Mouse (Mus musculus) spleen, adult 2 months (tissue): ENCODE results near the gene Gm42906. TPM values are rescaled to one million over a fixed set of nuclear protein-coding genes. Genes with fewer than 3 reads are reported as not detected.
A peak's percentile ranks its signal among the peaks of the same experiment; 100 is the strongest.

Experiments
- DNase-seq, 2 experiments: peaks; one replicate each; pipeline versions ENCODE4 v3.0.0 to v3.0.0-alpha.2; 2012 to 2021; ENCODE audit warnings: low spot score in 2 of 2, low read depth in 1 of 2
- H3K27ac ChIP-seq: fragments of 200-500 bp; 2 replicates; pipeline ENCODE4 v1.5.1; 2012; ENCODE audit warnings: low read length, inconsistent platforms; ENCODE audit not compliant: insufficient read depth
- H3K27me3 ChIP-seq: fragments of 200-500 bp; 2 replicates; pipeline ENCODE4 v1.6.1; 2012; ENCODE audit warnings: mild to moderate bottlenecking, moderate library complexity, low read length, inconsistent platforms; ENCODE audit not compliant: control insufficient read depth, insufficient read depth
- H3K36me3 ChIP-seq: fragments of 200-500 bp; 2 replicates; pipeline ENCODE4 v1.6.1; 2012; ENCODE audit warnings: mild to moderate bottlenecking, low read length, inconsistent platforms; ENCODE audit not compliant: control insufficient read depth, insufficient read depth
- H3K4me1 ChIP-seq: fragments of 200-500 bp; 2 replicates; pipeline ENCODE4 v1.6.1; 2011; ENCODE audit warnings: inconsistent platforms; ENCODE audit not compliant: control insufficient read depth, insufficient read depth, insufficient read length
- H3K4me3 ChIP-seq: fragments of 200-500 bp; 2 replicates; pipeline ENCODE4 v1.5.1; 2011; ENCODE audit warnings: mild to moderate bottlenecking, inconsistent platforms; ENCODE audit not compliant: insufficient read depth, insufficient read length; ENCODE audit errors: extremely low read depth
- CTCF ChIP-seq: fragments of 200-500 bp; IDR thresholded peaks from 2 replicates; pipeline ENCODE4 v1.5.1; 2011; ENCODE audit warnings: mild to moderate bottlenecking, inconsistent platforms; ENCODE audit not compliant: insufficient read depth, insufficient read length, insufficient replicate concordance; ENCODE audit errors: extremely low read depth
- POLR2A ChIP-seq: fragments of 200-500 bp; IDR thresholded peaks from 2 replicates; pipeline ENCODE4 v1.6.1; 2011; ENCODE audit warnings: low read depth, low read length, inconsistent platforms
- WGBS: fragments of 180-500 bp; shearing (Covaris S2); methylation state at CpG from one replicate; pipeline ENCODE4 v1.1.7; 2018; 5-methylcytosine and 5-hydroxymethylcytosine counted together
- polyA plus RNA-seq: library from polyadenylated mRNA; depleted of rRNA; stranded (reverse); fragments of >200 nt; gene quantifications from 2 replicates; pipeline ENCODE4 v1.2.3, GENCODE M21; 2012

Gene Gm42906
- polyA plus RNA-seq, 1 experiment: not detected

GRCm38 (mm10) chr5:151293591-151293990, 134.4 kb downstream of the Gm42906 start:
- TF ChIP-seq CTCF: no peak
- TF ChIP-seq POLR2A: no peak
- no peaks in the 10 kb centered on the region for H3K4me1 ChIP-seq
- H3K27ac ChIP-seq: no peak overlapping the region
- WGBS: 88% methylated on average over 4 of the region's 4 CpGs
- DNase-seq: no peak
- no peak overlapping the region for H3K4me3 ChIP-seq
- H3K27me3 ChIP-seq: no peaks in the 10 kb centered on the region
- no peaks in the 10 kb centered on the region for H3K36me3 ChIP-seq

GRCm38 (mm10) chr5:151292310-151292709, 135.7 kb downstream of the Gm42906 start:
- no peaks in the 10 kb centered on the region for H3K4me1 ChIP-seq
- DNase-seq: peak; percentile 2 to 9
- TF ChIP-seq CTCF: peak; percentile 29; the same call in 1 of the 2 replicates
- TF ChIP-seq POLR2A: no peak
- H3K27me3 ChIP-seq: no peaks in the 10 kb centered on the region
- H3K36me3 ChIP-seq: no peaks in the 10 kb centered on the region
- H3K4me3 ChIP-seq: no peak overlapping the region
- WGBS: 17% methylated on average over 1 of the region's 1 CpGs
- H3K27ac ChIP-seq: no peak overlapping the region

- DNase-seq: no peak
- H3K4me3 ChIP-seq: no peak overlapping the region
- no peak for TF ChIP-seq POLR2A
- no peak for TF ChIP-seq CTCF
- H3K27me3 ChIP-seq: no peaks in the 10 kb centered on the region
- no peaks in the 10 kb centered on the region for H3K36me3 ChIP-seq
- 94% methylated on average over 1 of the region's 1 CpGs for WGBS
- H3K4me1 ChIP-seq: no peaks in the 10 kb centered on the region
- H3K27ac ChIP-seq: no peak overlapping the region
These were observed 141.6 kb downstream of the Gm42906 start for GRCm38 (mm10) chr5:151286331-151286730.

GRCm38 (mm10) chr5:151279531-151279930, 148.4 kb downstream of the Gm42906 start:
- Histone ChIP-seq H3K27me3 (no peaks in the 10 kb centered on the region), H3K27ac (no peak overlapping the region), H3K4me1 (no peaks in the 10 kb centered on the region), H3K36me3 (no peaks in the 10 kb centered on the region), H3K4me3 (no peak overlapping the region)
- DNase-seq: no peak
- TF ChIP-seq CTCF: no peak
- no peak for TF ChIP-seq POLR2A
- 85% methylated on average over 7 of the region's 7 CpGs for WGBS

DNA sequence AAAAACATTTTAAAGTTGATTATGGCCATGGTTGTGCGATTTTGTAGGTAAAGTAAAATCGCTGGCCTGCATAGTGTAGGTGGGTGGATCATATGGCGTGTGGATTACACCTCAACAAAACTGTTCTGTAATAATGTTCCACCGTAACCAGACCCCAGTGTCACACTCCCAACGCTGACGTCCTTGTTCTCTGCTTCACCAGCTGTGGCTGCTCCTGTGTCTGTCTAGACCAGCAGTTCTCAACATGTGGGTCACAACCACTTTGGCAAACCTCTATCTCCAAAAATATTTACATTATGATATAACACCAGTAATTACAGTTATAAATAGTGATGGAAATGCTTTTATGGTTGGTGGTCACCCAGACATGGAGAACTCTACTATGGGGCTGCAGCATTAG, 150.0 kb downstream of the Gm42906 start:
- no peak for TF ChIP-seq POLR2A
- TF ChIP-seq CTCF: no peak
- DNase-seq: no peak
- H3K4me3 ChIP-seq: no peak overlapping the region
- no peaks in the 10 kb centered on the region for H3K27me3 ChIP-seq
- H3K27ac ChIP-seq: no peak overlapping the region
- H3K36me3 ChIP-seq: no peaks in the 10 kb centered on the region
- WGBS: 90% methylated on average over 6 of the region's 6 CpGs
- H3K4me1 ChIP-seq: no peaks in the 10 kb centered on the region

- H3K36me3 ChIP-seq: no peaks in the 10 kb centered on the region
- DNase-seq: no peak
- H3K4me1 ChIP-seq: no peaks in the 10 kb centered on the region
- TF ChIP-seq CTCF (no peak), POLR2A (no peak)
- WGBS: 89% methylated on average over 2 of the region's 2 CpGs
- H3K4me3 ChIP-seq: no peak overlapping the region
- no peak overlapping the region for H3K27ac ChIP-seq
- no peaks in the 10 kb centered on the region for H3K27me3 ChIP-seq
These were observed 152.0 kb downstream of the Gm42906 start for GRCm38 (mm10) chr5:151275986-151276385.

- no peaks in the 10 kb centered on the region for H3K4me1 ChIP-seq
- WGBS: 78% methylated on average over 6 of the region's 6 CpGs
- no peaks in the 10 kb centered on the region for H3K27me3 ChIP-seq
- DNase-seq: no peak
- TF ChIP-seq POLR2A: no peak
- no peak for TF ChIP-seq CTCF
- H3K27ac ChIP-seq: no peak overlapping the region
- H3K4me3 ChIP-seq: no peak overlapping the region
- no peaks in the 10 kb centered on the region for H3K36me3 ChIP-seq
These were observed 153.7 kb downstream of the Gm42906 start for GRCm38 (mm10) chr5:151274265-151274664.
